Mouse (Mus musculus) skeletal muscle tissue, adult 2 months (tissue): ENCODE measurements around the gene Acap1.
"Not testable (repeated sequence)": the region's sequence is repeated elsewhere in the genome, so short reads cannot be mapped to it uniquely, and the experiment has no call there.

Experiments
- DNase-seq: peaks from one replicate; pipeline ENCODE4 v3.0.0-alpha.2; 2012; ENCODE audit warnings: low read depth, low spot score

Gene Acap1

GRCm38 (mm10) chr11:69876867-69877266 is 18.5 kb downstream of the Acap1 start:
- peak; percentile 77 for DNase-seq

- no peak for DNase-seq
These were observed 19.2 kb downstream of the Acap1 start for GRCm38 (mm10) chr11:69876186-69876585.

GRCm38 (mm10) chr11:69872451-69872850 is 22.9 kb downstream of the Acap1 start:
- DNase-seq, result no peak

GRCm38 (mm10) chr11:69871822-69872221 is 23.5 kb downstream of the Acap1 start:
- DNase-seq, result no peak

- DNase-seq, result no peak
These were observed 24.9 kb downstream of the Acap1 start for GRCm38 (mm10) chr11:69870289-69871069.

- DNase-seq, result no peak
These were observed 28.0 kb downstream of the Acap1 start for GRCm38 (mm10) chr11:69867335-69867734.

- no peak for DNase-seq
These were observed 29.8 kb downstream of the Acap1 start for GRCm38 (mm10) chr11:69865561-69865960.

- DNase-seq, result no peak
These were observed 31.0 kb downstream of the Acap1 start for GRCm38 (mm10) chr11:69864138-69864860.

- DNase-seq, result not testable (repeated sequence)
These were observed 31.6 kb downstream of the Acap1 start for GRCm38 (mm10) chr11:69863729-69864128.

- no peak for DNase-seq
These were observed 37.0 kb downstream of the Acap1 start, which contains the start of gene Tnk1 for GRCm38 (mm10) chr11:69858113-69858998. TSS of gene Tnk1 (minus strand) at chr11:69858730.

- no peak for DNase-seq
These were observed 40.0 kb downstream of the Acap1 start for GRCm38 (mm10) chr11:69855347-69855746.

GRCm38 (mm10) chr11:69854680-69855079 is 40.7 kb downstream of the Acap1 start:
- DNase-seq, result no peak

- DNase-seq, result no peak
These were observed 41.3 kb downstream of the Acap1 start for GRCm38 (mm10) chr11:69853994-69854393.

- no peak for DNase-seq
These were observed 44.6 kb downstream of the Acap1 start for GRCm38 (mm10) chr11:69850754-69851153.

GRCm38 (mm10) chr11:69849884-69850283 is 45.5 kb downstream of the Acap1 start:
- DNase-seq, result no peak

- no peak for DNase-seq
These were observed 46.2 kb downstream of the Acap1 start for GRCm38 (mm10) chr11:69849128-69849527.

- no peak for DNase-seq
These were observed 47.3 kb downstream of the Acap1 start for GRCm38 (mm10) chr11:69848021-69848420.

GRCm38 (mm10) chr11:69846738-69847688 is 48.3 kb downstream of the Acap1 start:
- no peak for DNase-seq

- DNase-seq, result peak; percentile 79
These were observed 49.1 kb downstream of the Acap1 start, which contains the start of gene Plscr3 for GRCm38 (mm10) chr11:69846198-69846680. TSS of gene Plscr3 (plus strand) at chr11:69846376.

- no peak for DNase-seq
These were observed 56.6 kb downstream of the Acap1 start for GRCm38 (mm10) chr11:69838714-69839104.
